Mouse (Mus musculus) right cerebral cortex, postnatal 25 days (tissue): ENCODE results near the gene Lenep.

ENCODE experiments used
- DNase-seq: peaks from one replicate; pipeline ENCODE4 v3.0.0; 2022

Gene Lenep

GRCm38 (mm10) chr3:89367338-89367737, 35.3 kb downstream of the Lenep start:
- DNase-seq, result no peak

DNA sequence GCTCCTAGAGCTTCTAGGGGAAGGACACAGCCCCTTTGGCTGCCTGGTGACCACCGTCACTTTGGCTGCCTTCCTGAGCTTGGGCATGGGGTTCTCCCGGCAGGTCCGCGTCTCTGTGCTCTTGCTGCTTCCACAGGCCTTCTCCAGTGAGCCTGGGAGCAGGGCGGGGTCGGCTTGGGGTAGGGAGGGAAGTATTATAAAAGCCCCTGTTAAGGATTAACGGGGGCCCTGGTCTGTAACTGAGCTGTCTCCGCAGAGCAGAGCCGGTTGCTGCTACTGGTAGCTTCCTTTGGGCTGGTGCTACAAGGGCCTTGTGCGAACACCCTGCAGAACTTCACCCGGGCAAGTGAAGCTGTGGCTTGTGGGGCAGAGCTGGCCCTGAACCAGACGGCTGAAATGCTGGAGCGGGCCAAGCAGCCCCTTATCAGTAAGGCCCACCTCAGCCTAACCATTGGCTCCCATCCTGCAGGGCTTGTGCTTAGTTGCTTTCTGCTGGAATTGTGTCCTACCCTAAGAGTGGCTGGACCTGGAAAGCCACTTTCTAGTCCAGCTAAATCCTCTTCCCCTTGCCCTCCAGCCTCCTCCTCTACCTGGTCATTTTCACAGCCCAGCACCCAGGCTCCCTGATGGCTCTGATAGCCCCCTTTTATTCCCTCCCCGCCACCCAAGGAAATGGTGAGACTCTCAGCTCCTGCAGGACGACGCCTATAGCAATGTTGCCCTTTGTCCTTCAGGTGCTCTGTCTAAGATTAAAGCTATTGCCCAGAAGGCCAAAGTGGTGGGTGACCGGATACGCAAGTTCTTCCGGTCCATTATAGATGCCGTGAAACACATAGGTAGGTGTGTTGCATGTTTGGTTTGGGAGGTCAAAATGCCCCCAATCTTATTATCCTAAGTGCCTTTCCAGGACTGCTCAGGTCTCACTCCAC, 36.8 kb downstream of the Lenep start:
- no peak for DNase-seq

- no peak for DNase-seq
Observed at GRCm38 (mm10) chr3:89365153-89365485, 37.5 kb downstream of the Lenep start, which contains the start of gene Dcst1. Gene Dcst1 (minus strand): TSS chr3:89365253.

DNA sequence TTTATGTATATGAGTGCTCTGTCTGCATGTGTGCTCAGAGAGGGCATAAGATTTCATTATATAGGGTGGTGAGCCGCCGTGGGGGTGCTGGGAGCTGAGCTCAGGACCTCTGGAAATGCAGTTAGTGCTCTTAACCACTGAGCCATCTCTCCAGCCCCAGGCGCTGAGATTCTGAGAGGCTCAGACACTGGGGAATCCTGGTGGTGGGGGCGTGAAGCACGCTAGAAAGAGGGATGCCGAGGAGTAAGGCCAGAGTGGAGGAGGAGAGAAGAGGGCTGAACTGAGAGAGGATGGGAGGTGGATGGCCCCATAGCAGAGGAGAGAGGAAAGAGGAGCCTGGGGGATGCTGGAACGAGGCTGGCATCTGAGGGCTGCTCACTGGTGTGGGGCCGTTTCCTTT, 38.0 kb downstream of the Lenep start:
- no peak for DNase-seq

DNA sequence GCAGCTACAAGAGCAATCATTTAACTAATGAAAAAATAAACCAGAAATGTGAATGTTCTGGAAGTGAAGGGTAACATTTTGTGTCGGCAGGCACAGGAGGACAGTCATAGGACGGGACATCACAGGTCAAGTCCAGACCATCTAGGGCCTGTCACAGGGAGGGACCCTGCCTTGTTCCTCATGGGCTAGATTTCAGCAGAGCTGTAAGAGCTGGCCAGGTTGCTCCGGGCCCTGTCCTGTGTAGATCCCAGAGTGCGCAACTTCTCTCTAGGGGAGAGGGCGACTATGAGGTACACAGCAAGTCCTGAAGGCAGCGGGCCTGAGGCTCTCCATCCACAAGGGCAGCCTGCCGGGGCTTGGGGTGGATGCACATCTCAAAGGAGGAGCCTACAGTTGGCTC, 40.9 kb downstream of the Lenep start, which contains the start of gene Dcst2:
TSS of gene Dcst2 (plus strand) at position 301 of the 400 bp plus-strand sequence.
- no peak for DNase-seq

DNA sequence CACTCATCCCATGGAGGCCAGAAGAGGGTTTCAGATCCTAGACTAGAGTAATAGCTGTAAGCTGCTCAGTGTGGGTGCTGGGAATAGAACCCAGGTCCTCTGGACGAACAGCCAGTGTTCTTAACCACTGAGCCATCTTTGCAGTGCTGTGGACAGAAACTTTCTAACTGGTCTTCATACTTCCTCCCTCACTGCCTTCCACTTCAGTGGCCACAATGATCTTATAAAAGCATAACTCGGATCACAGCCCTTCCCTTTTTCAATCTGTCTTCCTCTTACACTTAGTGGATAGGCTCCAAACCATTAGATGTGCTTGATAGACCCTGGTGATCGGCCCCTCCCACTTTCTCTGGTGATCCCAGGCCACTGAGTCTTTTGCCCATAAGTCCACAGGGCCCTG, 42.4 kb downstream of the Lenep start:
- DNase-seq, result no peak

DNA sequence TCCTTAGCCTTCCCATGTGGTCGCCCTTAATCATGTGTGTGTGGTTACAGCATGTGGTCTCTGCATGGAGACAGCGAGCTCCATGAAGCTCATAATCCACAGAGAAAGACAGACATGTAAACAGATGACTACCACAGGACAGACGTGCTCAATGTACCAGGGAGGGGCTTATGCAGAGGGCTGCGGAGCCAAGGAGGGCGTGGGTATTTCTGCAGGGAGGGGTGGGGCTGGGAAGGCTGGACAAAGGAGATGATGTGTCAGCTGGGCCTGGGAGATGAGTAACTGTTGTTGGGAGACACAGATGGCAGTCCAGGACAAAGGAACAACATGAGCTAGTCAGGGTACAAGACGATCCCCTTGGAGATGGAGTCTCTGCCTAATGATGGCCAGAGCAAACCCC, 43.0 kb downstream of the Lenep start:
- DNase-seq, result no peak

GRCm38 (mm10) chr3:89356029-89356428, 46.6 kb downstream of the Lenep start:
- no peak for DNase-seq

- DNase-seq, result no peak
Observed at GRCm38 (mm10) chr3:89355512-89355902, 47.1 kb downstream of the Lenep start.

GRCm38 (mm10) chr3:89354816-89355511, 47.6 kb downstream of the Lenep start:
- DNase-seq, result peak; percentile 80

GRCm38 (mm10) chr3:89351271-89351670, 51.3 kb downstream of the Lenep start:
- DNase-seq, result no peak
